Mouse (Mus musculus) lung, adult 2 months (tissue): Measurements from ENCODE around the gene Lst1. TPM values are rescaled to one million over a fixed set of nuclear protein-coding genes. Genes with fewer than 3 reads are reported as not detected.
"Not testable (repeated sequence)": the region's sequence is repeated elsewhere in the genome, so short reads cannot be mapped to it uniquely, and the experiment has no call there.

ENCODE experiments used
- DNase-seq: peaks from one replicate; pipeline ENCODE4 v3.0.0; 2022
- H3K4me1 ChIP-seq: fragments of 200-500 bp; 2 replicates; pipeline ENCODE4 v1.6.1; 2011; ENCODE audit warnings: low read length; ENCODE audit not compliant: control insufficient read depth, insufficient read depth
- H3K4me3 ChIP-seq: fragments of 200-500 bp; replicated peaks from 2 replicates; pipeline ENCODE3; 2011; ENCODE audit warnings: low read depth, mild to moderate bottlenecking, control low read depth, low read length; ENCODE audit errors: extremely low read depth
- CTCF ChIP-seq: fragments of 200-500 bp; IDR thresholded peaks from 2 replicates; pipeline ENCODE4 v1.5.1; 2011; ENCODE audit warnings: mild to moderate bottlenecking, low read length, control low read depth; ENCODE audit not compliant: insufficient read depth
- POLR2A ChIP-seq: fragments of 200-500 bp; IDR thresholded peaks from 2 replicates; pipeline ENCODE4 v1.6.1; 2011; ENCODE audit warnings: low read depth, mild to moderate bottlenecking, control low read depth, low read length, borderline replicate concordance; ENCODE audit errors: extremely low read depth
- WGBS: fragments of 180-500 bp; shearing (Covaris S2); methylation state at CpG from one replicate; pipeline ENCODE4 v1.1.7; 2018; 5-methylcytosine and 5-hydroxymethylcytosine counted together
- polyA plus RNA-seq: library from polyadenylated mRNA; depleted of rRNA; stranded (reverse); fragments of >200 nt; gene quantifications from 2 replicates; pipeline ENCODE4 v1.2.3, GENCODE M21; 2012; rRNA removed

The Lst1 gene
- 19.7 and 37.0 TPM in 2 replicates for polyA plus RNA-seq

DNA sequence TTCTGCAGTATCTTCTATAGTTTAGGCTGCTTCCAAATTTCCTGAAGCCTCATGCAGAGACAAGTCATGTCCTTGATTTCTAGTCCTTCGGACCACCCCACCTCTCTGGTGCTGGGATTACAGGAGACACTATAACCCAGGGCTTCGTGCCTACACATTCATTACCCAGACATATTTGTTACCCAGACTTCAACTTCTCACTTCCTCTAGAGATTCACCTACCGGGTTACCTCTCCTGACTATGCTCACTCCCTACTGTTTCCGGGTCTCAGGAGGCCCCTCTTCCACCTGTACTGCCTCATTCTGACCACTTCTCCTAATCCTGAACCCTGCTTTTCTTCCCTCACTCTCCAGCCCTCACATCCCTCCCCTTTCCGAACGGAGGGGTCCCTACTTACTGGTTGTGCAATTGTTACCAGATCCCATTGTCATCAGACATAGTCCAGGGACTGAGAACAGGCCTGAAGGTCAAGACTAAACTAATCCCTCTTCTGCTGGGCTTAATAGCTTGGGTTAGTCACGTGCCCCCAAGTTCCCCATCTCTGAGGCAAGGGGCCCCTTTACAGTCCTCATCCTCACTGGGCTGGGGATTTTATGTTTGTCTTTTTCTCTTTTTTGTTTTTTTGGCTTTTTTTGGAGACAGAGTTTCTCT, at the start of gene Lst1:
TSS of gene Lst1 (minus strand) at position 481 of the 652 bp plus-strand sequence.
- WGBS = 71% methylated on average over 7 of the region's 7 CpGs
- peak within 1 kb of the TSS; percentile 2 for H3K4me3 ChIP-seq

DNA sequence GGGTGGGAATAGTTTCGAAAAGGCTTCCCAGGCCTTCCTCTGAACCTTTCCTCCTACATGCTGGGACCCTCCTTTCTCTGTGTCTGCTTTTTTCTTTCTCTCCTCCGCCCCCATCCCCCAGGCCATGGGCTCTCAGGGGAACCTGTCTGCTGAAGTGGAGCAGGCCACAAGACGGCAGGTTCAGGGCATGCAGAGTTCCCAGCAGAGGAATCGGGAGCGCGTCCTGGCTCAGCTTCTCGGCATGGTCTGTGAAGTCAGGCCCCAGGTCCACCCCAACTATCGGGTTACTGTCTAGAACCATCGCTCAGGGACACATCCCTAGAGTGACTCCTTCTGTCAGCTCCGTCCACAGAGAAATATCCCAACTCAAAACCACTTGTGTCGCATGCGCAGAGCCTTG, 49.3 kb upstream of the Lst1 start:
- TF ChIP-seq CTCF = no peak
- no peak for TF ChIP-seq POLR2A
- 88% methylated on average over 12 of the region's 12 CpGs for WGBS
- DNase-seq = no peak

More for the DNA sequence above, at the start of gene Lst1:
- DNase-seq = no peak
- TF ChIP-seq POLR2A (no peak), CTCF (no peak)
- peaks cover 2% of the 10 kb centered on the region; the same call in 1 of the 2 replicates for H3K4me1 ChIP-seq

GRCm38 (mm10) chr17:35236996-35237395, 48.8 kb upstream of the Lst1 start:
- Histone ChIP-seq H3K4me1 (peaks cover 8% of the 10 kb centered on the region; the same call in 1 of the 2 replicates), H3K4me3 (no peak overlapping the region)
- WGBS = 85% methylated on average over 9 of the region's 9 CpGs
- no peak for TF ChIP-seq CTCF
- TF ChIP-seq POLR2A = no peak
- no peak for DNase-seq

More for the DNA sequence above, 49.3 kb upstream of the Lst1 start:
- Histone ChIP-seq H3K4me3 (no peak overlapping the region), H3K4me1 (peaks cover 8% of the 10 kb centered on the region)

DNA sequence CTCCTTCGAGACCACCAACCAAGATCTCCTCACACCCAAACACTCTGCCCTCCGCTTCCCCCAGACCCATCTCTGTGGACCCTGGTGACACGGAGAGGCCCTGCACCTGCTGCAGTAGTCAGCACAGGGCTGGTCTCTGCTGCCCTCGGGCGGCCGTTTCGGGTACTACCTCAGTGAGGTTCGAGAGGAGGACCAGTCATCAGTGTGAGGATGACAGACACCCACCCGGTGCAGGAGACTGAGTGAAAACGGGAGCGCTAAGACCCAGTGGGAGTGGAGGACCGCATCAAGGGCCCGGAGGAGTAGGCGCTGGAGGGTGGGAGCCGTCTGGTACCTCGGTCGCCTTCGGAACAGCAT, 48.1 kb upstream of the Lst1 start:
- 1% methylated on average over 18 of the region's 18 CpGs for WGBS
- TF ChIP-seq POLR2A (peak; percentile 34; the same call in 1 of the 2 replicates), CTCF (peak; percentile 77)
- Histone ChIP-seq H3K4me3 (peak overlapping the region; percentile 80), H3K4me1 (peaks cover 8% of the 10 kb centered on the region; the same call in 1 of the 2 replicates)
- DNase-seq = peak; percentile 99

DNA sequence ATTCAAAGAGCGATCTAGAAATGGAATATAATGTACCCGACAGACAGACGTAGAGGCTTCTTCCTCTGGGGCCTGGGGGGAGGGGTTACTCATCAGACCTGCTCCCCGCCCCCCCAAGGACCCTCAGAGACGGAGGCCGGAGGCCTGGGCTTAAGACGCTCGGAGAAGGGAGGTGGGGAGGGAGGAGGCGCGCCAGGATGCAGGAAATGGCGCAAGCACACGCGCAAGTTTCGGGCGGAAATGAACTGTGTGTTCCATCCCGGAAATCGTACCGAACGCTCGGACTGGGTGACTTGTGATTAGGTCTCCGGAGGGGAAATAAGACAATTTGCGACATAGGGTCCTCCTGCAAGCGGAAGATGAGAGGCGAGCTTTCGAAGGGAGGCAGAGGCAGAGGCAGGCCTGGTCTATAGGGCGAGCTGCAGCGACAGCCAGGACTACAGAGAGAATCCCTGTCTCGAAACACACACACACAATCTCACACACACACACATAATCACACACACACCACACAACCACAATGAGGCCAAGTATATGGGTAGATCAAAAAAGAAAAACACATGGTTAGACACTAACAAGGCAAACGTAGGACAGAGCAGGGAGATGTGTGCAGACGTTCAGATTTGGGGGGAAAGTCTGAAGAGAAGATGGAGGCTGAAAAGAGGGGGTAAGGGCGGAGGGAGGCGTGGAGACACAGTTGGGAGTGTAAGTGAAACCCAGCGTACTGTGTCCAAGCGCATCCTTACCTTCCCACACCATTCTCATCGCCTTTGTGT, 47.6 kb upstream of the Lst1 start, which contains the start of gene Nfkbil1:
TSS of gene Nfkbil1 (minus strand) at position 179 of the 776 bp plus-strand sequence.
- Histone ChIP-seq H3K4me3 (peak within 1 kb of the TSS; percentile 80), H3K4me1 (peaks cover 8% of the 10 kb centered on the region; the same call in 1 of the 2 replicates)
- DNase-seq = peak; percentile 82
- TF ChIP-seq CTCF (peak; percentile 3; the same call in 1 of the 2 replicates), POLR2A (peak; percentile 71; the same call in 1 of the 2 replicates)
- WGBS = under 1% methylated on average over 35 of the region's 35 CpGs

DNA sequence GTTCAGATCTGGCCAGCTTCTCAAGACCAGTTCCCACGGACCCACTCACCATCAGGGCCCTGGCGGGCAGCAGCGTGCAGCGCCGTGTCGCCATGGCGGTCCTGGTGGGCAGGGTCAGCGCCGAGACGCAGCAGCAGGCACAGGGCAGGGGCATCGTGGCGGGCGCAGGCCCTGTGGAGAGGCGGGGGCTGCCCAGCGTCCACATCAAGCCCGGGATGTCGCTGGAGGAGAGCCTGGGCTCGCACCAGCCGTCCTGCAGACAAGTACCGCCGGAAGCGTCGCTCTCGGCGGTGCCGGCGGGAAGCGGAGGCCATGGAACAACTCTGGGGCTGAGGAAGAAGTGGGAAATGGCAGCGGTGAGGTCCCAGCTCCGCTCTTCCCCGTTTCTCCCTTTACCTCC, 46.7 kb upstream of the Lst1 start:
- peaks cover 8% of the 10 kb centered on the region; the same call in 1 of the 2 replicates for H3K4me1 ChIP-seq
- peak overlapping the region; percentile 80 for H3K4me3 ChIP-seq
- DNase-seq = peak; percentile 64
- TF ChIP-seq CTCF = no peak
- no peak for TF ChIP-seq POLR2A
- 5% methylated on average over 29 of the region's 31 CpGs for WGBS

GRCm38 (mm10) chr17:35234090-35234489, 45.9 kb upstream of the Lst1 start:
- 59% methylated on average over 7 of the region's 7 CpGs for WGBS
- DNase-seq, H3K4me3 ChIP-seq, H3K4me1 ChIP-seq: not testable (repeated sequence)

DNA sequence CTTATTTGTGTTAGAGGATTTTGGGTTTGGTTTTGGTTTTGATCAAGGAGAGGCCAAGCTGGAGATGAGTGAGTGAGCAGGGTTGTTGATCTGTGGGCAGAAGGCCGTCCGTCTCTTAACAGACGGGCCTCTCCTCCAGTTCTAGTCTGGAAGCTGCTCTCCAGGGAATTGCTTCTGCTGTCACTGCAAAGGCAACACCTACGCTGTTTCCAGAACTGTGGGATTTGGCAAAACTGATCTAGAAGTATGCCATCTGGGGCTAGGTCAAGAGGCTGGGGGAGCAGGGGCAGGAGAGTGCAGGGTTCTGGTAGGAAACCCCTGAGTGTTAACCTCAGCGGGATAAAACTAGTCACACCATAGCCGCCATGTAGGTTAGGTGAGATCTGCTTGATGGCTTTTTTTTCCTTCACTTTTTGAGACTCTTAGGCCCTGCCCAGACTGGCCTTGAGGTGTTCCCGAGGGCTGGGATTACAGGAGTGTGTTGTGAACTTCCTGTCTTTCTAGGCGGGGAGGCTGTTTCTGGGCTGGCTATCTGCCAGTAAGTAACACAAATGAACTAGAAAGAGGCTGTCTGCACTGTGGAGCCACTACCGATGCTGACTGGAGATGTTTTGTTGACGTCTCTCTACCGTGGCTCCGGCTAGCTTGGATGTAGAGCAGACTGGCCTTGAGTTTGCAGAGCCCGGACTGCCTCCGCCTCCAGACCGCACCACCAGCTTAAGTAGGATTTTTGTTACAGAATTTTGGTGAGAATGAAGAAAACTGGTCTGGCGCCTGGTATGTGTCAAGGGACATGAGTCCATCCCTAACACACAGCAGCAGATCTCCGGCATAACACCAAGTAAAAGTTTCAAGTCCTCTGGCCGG, 45.1 kb upstream of the Lst1 start, which contains the start of gene Atp6v1g2:
TSS of gene Atp6v1g2 (plus strand) at position 547 of the 867 bp plus-strand sequence.
- Histone ChIP-seq H3K4me3 (no peak within 1 kb of the TSS), H3K4me1 (peaks cover 8% of the 10 kb centered on the region; the same call in 1 of the 2 replicates)
- TF ChIP-seq POLR2A (no peak), CTCF (no peak)
- DNase-seq = no peak
- WGBS = 29% methylated on average over 18 of the region's 18 CpGs

DNA sequence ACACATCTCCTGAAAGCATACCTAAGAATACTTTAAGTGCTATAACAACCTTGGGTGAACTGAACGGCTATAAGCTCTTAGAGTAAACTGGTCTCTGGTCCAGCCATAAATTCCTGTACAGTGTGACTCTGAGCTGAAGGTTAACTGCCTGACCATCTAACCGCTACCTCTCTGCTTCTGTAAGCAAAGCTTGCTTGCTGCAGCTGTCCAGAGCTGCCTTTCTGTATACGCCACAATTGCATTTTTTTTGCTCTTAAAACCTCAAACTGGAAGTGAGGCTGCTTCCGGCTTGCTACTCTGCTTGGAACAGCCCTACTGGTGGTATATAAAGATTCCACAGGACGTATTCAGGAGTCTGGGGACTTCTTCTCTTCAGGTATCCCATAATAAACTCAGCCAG, 44.4 kb upstream of the Lst1 start:
- Histone ChIP-seq H3K4me1 (peaks cover 8% of the 10 kb centered on the region; the same call in 1 of the 2 replicates), H3K4me3 (no peak overlapping the region)
- WGBS = 65% methylated on average over 5 of the region's 5 CpGs
- no peak for TF ChIP-seq POLR2A
- TF ChIP-seq CTCF = no peak
- DNase-seq = no peak
